In genomic region chr14:76749178-76749577, GRCm38 (mm10) we compare ENCODE assay signal across 17 mouse cellular contexts.
DNase-seq lines count a peak whose midpoint lies in the region; ATAC-seq and TF ChIP-seq lines count a peak whose summit lies in the region.
"Had no signal": no experiment of that assay in that cellular context is flagged by ENCODE, and none has a peak within 500 bp of the region (broad histone marks: within the 10 kb centered on the region; RNA-seq: fewer than 3 reads in every experiment).

No protein-coding gene starts in this region.

- no peaks in the 10 kb centered on the region for H3K9me3 ChIP-seq in midbrain, postnatal 0 days (ENCODE audit: low read length)
- no peaks in the 10 kb centered on the region for H3K9me3 ChIP-seq in midbrain, embryonic 16.5 days (replicated peaks; ENCODE audit: control insufficient read depth, low read length, poor library complexity, severe bottlenecking)
- H3K9me3 ChIP-seq: heart, embryonic 10.5 days; kidney, embryonic 15.5 days; liver, embryonic 12.5 days; stomach, embryonic 15.5 days had no signal

- H3K4me3 ChIP-seq in midbrain, postnatal 0 days (ENCODE audit: low read depth, low read length) = no peak overlapping the region
- H3K4me3 ChIP-seq in midbrain, embryonic 16.5 days (ENCODE audit: low read depth, low read length) = no peak overlapping the region
- no peak overlapping the region for H3K4me3 ChIP-seq in kidney, adult 2 months (ENCODE audit: insufficient read depth, low read depth, low read length)
- H3K4me3 ChIP-seq: heart, embryonic 10.5 days; kidney, embryonic 15.5 days; liver, embryonic 12.5 days; stomach, embryonic 15.5 days had no signal

- H3K4me2 ChIP-seq in midbrain, postnatal 0 days (ENCODE audit: low read depth, low read length, poor library complexity, severe bottlenecking) = no peak overlapping the region
- H3K4me2 ChIP-seq in midbrain, embryonic 16.5 days (ENCODE audit: low read length) = no peak overlapping the region
- H3K4me2 ChIP-seq: kidney, embryonic 15.5 days; liver, embryonic 12.5 days; stomach, embryonic 15.5 days had no signal

- H3K4me1 ChIP-seq in midbrain, postnatal 0 days (ENCODE audit: insufficient read depth, low read length) = no peaks in the 10 kb centered on the region
- no peaks in the 10 kb centered on the region for H3K4me1 ChIP-seq in midbrain, embryonic 16.5 days (ENCODE audit: control insufficient read depth, insufficient read depth, low read length)
- H3K4me1 ChIP-seq in kidney, adult 2 months (ENCODE audit: control insufficient read depth, insufficient read depth, low read length) = no peaks in the 10 kb centered on the region
- H3K4me1 ChIP-seq: kidney, embryonic 15.5 days; liver, embryonic 12.5 days had no signal

- no peak for TF ChIP-seq CTCF in midbrain, postnatal 0 days (IDR thresholded peaks at IDR 0.05)
- no peak for TF ChIP-seq CTCF in kidney, adult 2 months (conservative IDR thresholded peaks at IDR 0.05; ENCODE audit: insufficient read depth, insufficient read length, low read depth, low read length)

- H3K27me3 ChIP-seq in midbrain, postnatal 0 days (ENCODE audit: insufficient read depth, low read length) = no peaks in the 10 kb centered on the region
- no peaks in the 10 kb centered on the region for H3K27me3 ChIP-seq in midbrain, embryonic 16.5 days (ENCODE audit: control insufficient read depth, insufficient read depth, low read depth, low read length)
- no peaks in the 10 kb centered on the region for H3K27me3 ChIP-seq in kidney, adult 2 months (replicated peaks; ENCODE audit: control insufficient read depth, insufficient read depth, low read length)
- H3K27me3 ChIP-seq: kidney, embryonic 15.5 days; liver, embryonic 12.5 days; stomach, embryonic 15.5 days had no signal

- H3K9ac ChIP-seq in midbrain, postnatal 0 days (replicated peaks; ENCODE audit: low read length, poor library complexity, severe bottlenecking) = no peak overlapping the region
- H3K9ac ChIP-seq in midbrain, embryonic 16.5 days (ENCODE audit: low read depth, low read length) = no peak overlapping the region
- H3K9ac ChIP-seq: kidney, embryonic 15.5 days; liver, embryonic 12.5 days; stomach, embryonic 15.5 days had no signal

- no peaks in the 10 kb centered on the region for H3K36me3 ChIP-seq in midbrain, postnatal 0 days (ENCODE audit: insufficient read depth, low read length)
- no peaks in the 10 kb centered on the region for H3K36me3 ChIP-seq in midbrain, embryonic 16.5 days (ENCODE audit: control insufficient read depth, insufficient read depth, low read length)
- no peaks in the 10 kb centered on the region for H3K36me3 ChIP-seq in kidney, adult 2 months (ENCODE audit: control insufficient read depth, insufficient read depth, low read length)
- H3K36me3 ChIP-seq: heart, embryonic 10.5 days; kidney, embryonic 15.5 days; liver, embryonic 12.5 days; stomach, embryonic 15.5 days had no signal

- H3K27ac ChIP-seq in midbrain, postnatal 0 days (ENCODE audit: low read depth, low read length) = no peak overlapping the region
- H3K27ac ChIP-seq in midbrain, embryonic 16.5 days (ENCODE audit: low read length) = no peak overlapping the region
- no peak overlapping the region for H3K27ac ChIP-seq in kidney, adult 2 months (ENCODE audit: insufficient read depth, low read depth, low read length)
- H3K27ac ChIP-seq: heart, embryonic 10.5 days; kidney, embryonic 15.5 days; liver, embryonic 12.5 days; stomach, embryonic 15.5 days had no signal

- 78% methylated on average over 7 of the region's 7 CpGs for WGBS in midbrain, postnatal 0 days
- WGBS in midbrain, embryonic 16.5 days = 83% methylated on average over 7 of the region's 7 CpGs
- WGBS in kidney, adult 2 months = 97% methylated on average over 7 of the region's 7 CpGs

- no peak for DNase-seq in frontal cortex, adult 2 months (ENCODE audit: extremely low spot score in 1 of 2, low spot score in 1 of 2)
- DNase-seq in midbrain, postnatal 0 days (ENCODE audit: low spot score) = peak; percentile 35
- peak; percentile 73 to 75 for DNase-seq in cerebellum, postnatal 36 days
- DNase-seq in ovary, adult 18-20 months (ENCODE audit: low spot score) = no peak
- DNase-seq in kidney, adult 2 months = no peak
- no peak for DNase-seq in thymus, postnatal 0 days (ENCODE audit: low spot score)
- DNase-seq: embryo, embryonic 11 days; heart, postnatal 36 days; right cerebral cortex, postnatal 4 days; thymus, postnatal 36 days had no signal

- ATAC-seq in frontal cortex, adult (ENCODE audit: low TSS enrichment) = peak; percentile 41
- ATAC-seq in midbrain, postnatal 0 days (ENCODE audit: low FRiP score) = no peak
- ATAC-seq in midbrain, embryonic 16.5 days = no peak
- ATAC-seq: inflammation-experienced regulatory T-cells, adult 6 months; liver, embryonic 12.5 days had no signal

- TF ChIP-seq POLR2A in kidney, adult 2 months (IDR thresholded peaks at IDR 0.05; ENCODE audit: low read depth, low read length) = no peak

Comparison
In these comparisons a context has a peak if more than half of its experiments do, and no peak if none do; other contexts are left out.
1. DNase-seq: peak in midbrain, postnatal 0 days (single experiment) and cerebellum, postnatal 36 days (2 of 2); none in frontal cortex, adult 2 months (0 of 2), ovary, adult 18-20 months (single experiment), kidney, adult 2 months (single experiment) and thymus, postnatal 0 days (single experiment).